Mouse (Mus musculus) bone marrow macrophage, adult 2 months (primary cell): Measurements from ENCODE around the gene Cldn4. TPM values are rescaled to one million over a fixed set of nuclear protein-coding genes. Genes with fewer than 3 reads are reported as not detected.

Experiments
- H3K27ac ChIP-seq: 2 replicates; pipeline ENCODE4 v1.5.1; 2012; ENCODE audit warnings: low read depth, low read length; ENCODE audit not compliant: insufficient read depth
- H3K4me1 ChIP-seq: 2 replicates; pipeline ENCODE4 v1.6.1; 2012; ENCODE audit warnings: low read length; ENCODE audit not compliant: control insufficient read depth, insufficient read depth
- H3K4me3 ChIP-seq: 2 replicates; pipeline ENCODE4 v1.5.1; 2012; ENCODE audit warnings: mild to moderate bottlenecking, low read length, moderate library complexity; ENCODE audit not compliant: insufficient read depth
- CTCF ChIP-seq: IDR thresholded peaks from 2 replicates; pipeline ENCODE4 v1.5.1; 2012; ENCODE audit warnings: low read depth, mild to moderate bottlenecking, low read length, moderate library complexity
- POLR2A ChIP-seq: IDR thresholded peaks from 2 replicates; pipeline ENCODE4 v1.6.1; 2012; ENCODE audit warnings: mild to moderate bottlenecking, low read depth, low read length, borderline replicate concordance
- polyA plus RNA-seq: library from polyadenylated mRNA; stranded (reverse); fragments of >200 nt; gene quantifications from 2 replicates; pipeline ENCODE4 v1.2.4, GENCODE M21; 2012; ENCODE audit not compliant: missing spikeins, insufficient read depth, insufficient read length

Cldn4 gene
- polyA plus RNA-seq, 1 experiment = not detected

DNA sequence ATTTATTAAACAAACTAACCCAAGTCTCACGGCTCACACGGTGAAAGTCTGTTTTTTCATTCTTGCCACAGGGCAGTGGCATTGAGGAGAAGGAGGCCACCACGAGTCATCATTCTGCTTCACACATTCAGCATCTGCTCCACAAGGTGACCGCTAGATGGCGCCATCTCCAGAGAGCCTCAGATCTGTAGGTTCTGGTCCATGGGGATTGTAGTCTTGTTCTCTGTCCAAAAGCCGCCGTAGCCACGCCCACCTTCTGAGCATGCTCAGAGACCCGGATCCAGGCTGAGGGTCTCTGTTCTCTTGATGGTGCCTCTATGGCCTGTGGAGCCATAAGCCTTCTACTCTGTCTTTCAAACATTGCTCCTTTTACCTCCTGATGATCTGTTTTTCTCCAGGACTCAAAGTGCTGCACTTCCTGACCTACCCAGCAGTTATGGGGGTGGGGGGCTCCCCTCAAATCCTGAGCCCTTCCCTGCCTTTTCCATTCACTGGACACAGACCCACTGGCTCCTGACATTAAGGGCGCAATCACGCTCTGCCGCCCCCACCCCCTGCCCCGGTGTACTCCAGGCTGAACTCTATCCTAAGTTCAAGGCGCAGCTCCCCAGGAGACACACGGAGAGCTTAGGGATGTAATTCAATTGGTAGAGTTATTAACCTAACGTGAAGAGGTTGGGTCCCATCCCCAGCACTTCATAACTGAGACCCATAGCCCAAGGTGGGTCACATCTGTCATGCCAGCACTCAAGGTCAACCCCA lies 28.5 kb downstream of the Cldn4 start:
- Histone ChIP-seq H3K27ac (no peak overlapping the region), H3K4me1 (no peaks in the 10 kb centered on the region), H3K4me3 (no peak overlapping the region)
- TF ChIP-seq CTCF = peak; percentile 92
- no peak for TF ChIP-seq POLR2A

GRCm38 (mm10) chr5:134915311-134915710 lies 31.4 kb downstream of the Cldn4 start, which contains the start of gene Cldn13:
TSS of gene Cldn13 (minus strand) at chr5:134915526.
- H3K27ac ChIP-seq = no peak within 1 kb of the TSS
- no peak within 1 kb of the TSS for H3K4me3 ChIP-seq
- TF ChIP-seq CTCF (no peak), POLR2A (no peak)
- no peaks in the 10 kb centered on the region for H3K4me1 ChIP-seq

- no peak overlapping the region for H3K27ac ChIP-seq
- TF ChIP-seq POLR2A (no peak), CTCF (no peak)
- no peak overlapping the region for H3K4me3 ChIP-seq
- H3K4me1 ChIP-seq = no peaks in the 10 kb centered on the region
These were observed 32.2 kb downstream of the Cldn4 start for GRCm38 (mm10) chr5:134914510-134914909.

DNA sequence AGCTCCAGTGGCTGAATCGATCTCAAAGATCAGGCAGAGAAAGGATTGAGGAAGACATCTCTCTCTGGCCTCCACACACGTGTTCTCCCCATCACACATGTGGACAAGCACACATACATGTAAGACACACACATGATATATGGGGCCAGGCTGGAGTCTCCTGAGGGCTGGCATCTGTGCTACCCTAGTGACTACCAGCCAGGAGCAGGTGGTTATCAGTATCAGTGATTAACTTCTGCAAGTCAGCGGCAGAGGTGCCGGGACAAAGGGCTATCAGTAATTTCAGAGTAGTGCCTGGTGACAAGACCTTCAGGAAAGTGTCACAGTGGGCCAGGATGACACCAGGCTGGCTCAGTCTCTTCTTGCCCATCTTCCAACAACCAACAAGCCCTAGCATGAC lies 33.0 kb downstream of the Cldn4 start:
- Histone ChIP-seq H3K4me3 (no peak overlapping the region), H3K27ac (no peak overlapping the region), H3K4me1 (no peaks in the 10 kb centered on the region)
- TF ChIP-seq CTCF (no peak), POLR2A (no peak)

GRCm38 (mm10) chr5:134913352-134913751 lies 33.4 kb downstream of the Cldn4 start:
- no peak overlapping the region for H3K27ac ChIP-seq
- no peak overlapping the region for H3K4me3 ChIP-seq
- TF ChIP-seq CTCF = no peak
- no peak for TF ChIP-seq POLR2A

DNA sequence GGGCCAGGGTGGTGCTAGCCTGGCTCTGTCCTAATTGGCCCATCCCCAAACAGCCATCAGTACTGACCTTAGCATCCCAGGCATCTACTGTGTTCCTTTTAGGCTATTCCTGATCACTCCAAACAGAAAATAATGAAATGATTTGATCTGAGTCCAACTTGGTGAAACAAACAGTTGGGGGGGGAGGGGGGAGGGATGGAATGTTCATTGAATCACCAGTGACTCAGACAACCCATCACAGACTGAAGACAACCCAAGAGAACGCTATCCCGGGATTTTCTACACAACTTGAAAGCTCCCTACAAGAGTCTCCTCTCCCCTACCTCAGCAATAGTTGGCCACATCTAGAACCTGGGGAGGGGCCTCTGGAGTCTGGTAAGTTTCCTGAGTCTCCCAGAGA lies 34.8 kb downstream of the Cldn4 start:
- H3K4me3 ChIP-seq = no peak overlapping the region
- H3K27ac ChIP-seq = no peak overlapping the region
- TF ChIP-seq CTCF (no peak), POLR2A (no peak)
- H3K4me1 ChIP-seq = no peaks in the 10 kb centered on the region

More at GRCm38 (mm10) chr5:134913352-134913751, 33.4 kb downstream of the Cldn4 start:
- no peaks in the 10 kb centered on the region for H3K4me1 ChIP-seq

DNA sequence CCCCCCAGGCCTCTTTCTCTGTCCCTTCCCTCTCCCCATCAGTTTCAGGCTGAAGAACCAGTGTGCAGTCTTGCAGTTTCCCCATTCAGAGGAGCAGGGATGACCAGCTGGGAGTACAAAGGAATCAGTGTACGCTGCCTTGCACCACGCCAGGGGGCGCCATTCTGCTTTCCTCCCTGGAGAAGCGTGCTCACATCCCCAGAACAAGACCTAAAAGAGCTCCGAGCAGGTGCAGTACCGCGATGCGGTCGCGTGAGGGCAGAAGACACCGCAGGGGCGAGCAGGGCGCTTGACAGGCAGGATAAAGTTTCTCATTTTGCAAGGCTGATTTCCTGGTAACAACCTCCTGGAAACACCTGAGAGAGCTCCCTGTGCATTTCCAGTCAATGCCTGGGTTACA lies 39.6 kb downstream of the Cldn4 start:
- H3K4me3 ChIP-seq = no peak overlapping the region

DNA sequence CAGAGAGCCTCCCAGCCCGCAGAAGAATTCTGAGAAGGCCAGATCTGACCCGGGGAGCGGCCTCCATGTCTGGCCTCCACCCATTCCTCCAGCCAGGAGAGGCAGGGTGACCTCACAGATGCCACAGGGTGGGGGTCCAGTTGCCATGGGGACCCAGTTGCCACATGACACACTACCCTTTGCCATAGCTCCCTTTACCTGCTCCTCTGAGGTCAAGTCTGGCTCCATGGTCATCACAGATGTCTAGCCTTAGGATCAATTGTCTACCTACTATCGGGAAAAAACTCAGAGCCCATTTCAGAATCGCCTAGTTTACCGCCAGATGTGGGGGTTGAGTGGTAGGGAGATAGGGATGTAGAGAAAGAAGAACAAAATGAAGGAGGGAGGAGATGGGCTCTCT lies 40.1 kb downstream of the Cldn4 start, which contains the start of gene Tmem270:
Tmem270 (minus strand) TSS at position 101 of the 400 bp plus-strand sequence.
- no peak within 1 kb of the TSS for H3K4me3 ChIP-seq
- no peaks in the 10 kb centered on the region; the same call in 1 of the 2 replicates for H3K4me1 ChIP-seq
- H3K27ac ChIP-seq = no peak within 1 kb of the TSS
- TF ChIP-seq POLR2A (no peak), CTCF (no peak)

More for the DNA sequence above, 39.6 kb downstream of the Cldn4 start:
- TF ChIP-seq POLR2A = no peak
- peak; percentile 83 for TF ChIP-seq CTCF
- H3K4me1 ChIP-seq = no peaks in the 10 kb centered on the region; the same call in 1 of the 2 replicates
- H3K27ac ChIP-seq = no peak overlapping the region

- no peak for TF ChIP-seq CTCF
- no peak for TF ChIP-seq POLR2A
- Histone ChIP-seq H3K4me1 (no peaks in the 10 kb centered on the region; the same call in 1 of the 2 replicates), H3K27ac (no peak overlapping the region), H3K4me3 (no peak overlapping the region)
These were observed 45.1 kb downstream of the Cldn4 start for GRCm38 (mm10) chr5:134901644-134902027.

DNA sequence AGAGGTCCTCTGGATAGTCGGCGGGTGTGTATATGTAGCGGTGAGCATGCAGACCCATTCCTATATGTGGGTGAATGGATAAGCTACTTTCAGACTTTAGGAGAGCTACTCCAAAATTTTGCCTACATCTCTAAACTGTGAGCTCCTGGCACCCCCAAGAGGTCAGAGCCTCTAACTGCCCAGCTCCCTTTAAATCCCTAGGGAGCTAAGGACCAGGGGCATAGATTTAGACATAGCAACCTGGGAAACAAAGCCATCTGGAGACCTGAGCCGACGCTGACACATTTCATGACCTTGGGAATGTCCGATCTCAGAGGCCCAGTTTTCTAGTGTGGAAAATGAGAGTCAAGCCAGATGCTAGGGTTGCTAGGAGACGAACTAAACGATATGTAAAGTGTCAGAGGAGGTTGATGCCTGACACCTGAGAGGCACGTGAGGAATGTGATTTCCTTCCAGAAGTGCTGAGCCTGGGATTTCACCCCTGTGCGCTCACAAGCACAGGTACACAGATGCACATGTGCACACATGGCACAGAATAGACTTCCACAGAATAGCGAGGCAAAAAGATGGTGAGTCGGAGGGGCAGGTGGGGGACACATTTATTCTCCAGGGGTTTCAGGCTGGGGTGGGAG lies 45.6 kb downstream of the Cldn4 start:
- H3K27ac ChIP-seq = no peak overlapping the region
- no peak for TF ChIP-seq POLR2A
- no peak for TF ChIP-seq CTCF
- H3K4me1 ChIP-seq = no peaks in the 10 kb centered on the region; the same call in 1 of the 2 replicates
- H3K4me3 ChIP-seq = no peak overlapping the region
